Mouse (Mus musculus) megakaryocyte, embryonic 14.5 days (primary cell): ENCODE measurements around the gene L3mbtl4. TPM values are rescaled to one million over a fixed set of nuclear protein-coding genes. Genes with fewer than 3 reads are reported as not detected.
"Not testable (repeated sequence)": the region's sequence is repeated elsewhere in the genome, so short reads cannot be mapped to it uniquely, and the experiment has no call there.

Experiments used
- H3K27me3 ChIP-seq: replicated peaks from 2 replicates; pipeline ENCODE3; 2012; ENCODE audit warnings: inconsistent platforms
- H3K36me3 ChIP-seq: replicated peaks from 2 replicates; pipeline ENCODE3; 2012; ENCODE audit warnings: low read length, inconsistent platforms, mixed read lengths
- H3K4me1 ChIP-seq: 2 replicates; pipeline ENCODE4 v1.6.1; 2012; ENCODE audit warnings: inconsistent platforms
- H3K4me3 ChIP-seq: replicated peaks from 2 replicates; pipeline ENCODE3; 2012; ENCODE audit warnings: moderate library complexity, mild to moderate bottlenecking, inconsistent platforms
- H3K9me3 ChIP-seq: 2 replicates; pipeline ENCODE4 v1.6.1; 2012; ENCODE audit warnings: inconsistent platforms
- FLI1 ChIP-seq: IDR thresholded peaks from 2 replicates; pipeline ENCODE4 v1.6.1; 2012; ENCODE audit warnings: low read length, inconsistent platforms, mixed read lengths
- GATA1 ChIP-seq: IDR thresholded peaks from 3 replicates; pipeline ENCODE4 v1.6.1; 2012; ENCODE audit warnings: mixed read lengths, low read length, inconsistent platforms, borderline replicate concordance
- polyA plus RNA-seq: library from polyadenylated mRNA; stranded (reverse); fragments of >175 nt; gene quantifications from 2 replicates; pipeline ENCODE4 v1.2.3, GENCODE M21; 2012; ENCODE audit warnings: low replicate concordance; ENCODE audit not compliant: insufficient read depth

Gene L3mbtl4
- polyA plus RNA-seq, 1 experiment: not detected

DNA sequence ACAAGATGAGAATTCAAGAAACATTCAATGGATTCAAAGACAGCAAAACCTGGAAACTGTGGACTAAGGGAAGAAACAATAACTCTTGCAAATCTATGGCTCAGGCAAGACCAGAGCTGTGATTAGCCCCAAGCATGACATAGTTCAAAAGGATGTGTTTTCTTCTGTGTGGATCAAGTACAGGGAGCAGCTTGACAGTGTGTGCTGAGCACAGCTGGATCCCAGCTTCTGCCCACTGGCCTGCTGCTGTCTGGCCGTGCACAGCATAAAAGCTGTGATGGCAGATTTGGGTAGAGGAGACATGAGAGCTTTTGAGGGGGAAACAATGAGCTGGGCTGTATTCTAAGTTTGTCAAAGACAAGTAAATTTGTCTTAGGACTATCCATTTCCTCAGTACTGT lies 84.1 kb downstream of the L3mbtl4 start:
- H3K9me3 ChIP-seq: peaks cover 24% of the 10 kb centered on the region
- TF ChIP-seq GATA1 (no peak), FLI1 (no peak)
- H3K36me3 ChIP-seq: no peaks in the 10 kb centered on the region
- H3K4me1 ChIP-seq: no peaks in the 10 kb centered on the region
- H3K4me3 ChIP-seq: no peak overlapping the region
- no peaks in the 10 kb centered on the region for H3K27me3 ChIP-seq

DNA sequence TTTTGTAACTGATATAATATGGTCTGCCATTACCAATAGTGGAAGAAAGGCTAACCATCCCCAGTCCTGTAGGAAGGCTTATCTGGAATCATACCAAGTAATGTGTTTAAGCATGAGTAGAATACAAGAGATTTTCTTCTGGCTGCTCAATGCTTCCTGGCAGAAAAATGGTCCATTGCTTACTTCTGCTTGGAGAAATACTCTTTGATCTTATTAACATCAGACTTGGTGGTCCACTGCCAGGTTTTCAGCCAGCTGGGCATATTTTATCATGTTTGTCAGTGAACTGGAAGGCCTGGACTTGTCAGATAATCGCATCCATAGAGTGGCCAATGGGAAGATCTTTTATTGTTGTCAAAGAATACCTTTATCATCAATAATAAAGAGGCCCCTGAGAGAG lies 97.5 kb downstream of the L3mbtl4 start:
- no peaks in the 10 kb centered on the region for H3K27me3 ChIP-seq
- no peak overlapping the region for H3K4me3 ChIP-seq
- no peaks in the 10 kb centered on the region for H3K36me3 ChIP-seq
- peaks cover 4% of the 10 kb centered on the region; the same call in 1 of the 2 replicates for H3K9me3 ChIP-seq
- no peaks in the 10 kb centered on the region for H3K4me1 ChIP-seq
- no peak for TF ChIP-seq FLI1
- TF ChIP-seq GATA1: no peak

DNA sequence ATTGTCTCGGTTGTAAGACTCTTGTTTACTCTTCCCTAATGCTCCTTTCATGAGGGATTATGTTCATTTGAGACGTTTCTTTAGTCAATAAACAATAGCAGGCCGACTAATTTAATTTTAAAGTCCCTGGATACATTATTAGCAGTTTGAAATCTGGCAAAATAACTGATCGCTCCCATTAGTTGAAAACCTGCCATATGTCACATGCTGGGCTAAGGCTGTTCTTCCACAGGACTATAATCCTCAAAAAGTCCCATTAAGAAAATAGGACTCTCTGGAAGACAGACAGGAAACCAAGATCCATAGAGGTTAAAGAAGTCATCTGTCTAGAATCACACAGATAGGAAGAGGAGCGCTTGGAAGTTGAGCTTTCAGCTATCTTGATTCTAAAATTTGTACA lies 114.9 kb downstream of the L3mbtl4 start:
- H3K9me3 ChIP-seq: peaks cover 30% of the 10 kb centered on the region
- TF ChIP-seq FLI1 (no peak), GATA1 (no peak)
- no peaks in the 10 kb centered on the region for H3K36me3 ChIP-seq
- H3K4me3 ChIP-seq: no peak overlapping the region
- no peaks in the 10 kb centered on the region for H3K27me3 ChIP-seq
- no peaks in the 10 kb centered on the region for H3K4me1 ChIP-seq

DNA sequence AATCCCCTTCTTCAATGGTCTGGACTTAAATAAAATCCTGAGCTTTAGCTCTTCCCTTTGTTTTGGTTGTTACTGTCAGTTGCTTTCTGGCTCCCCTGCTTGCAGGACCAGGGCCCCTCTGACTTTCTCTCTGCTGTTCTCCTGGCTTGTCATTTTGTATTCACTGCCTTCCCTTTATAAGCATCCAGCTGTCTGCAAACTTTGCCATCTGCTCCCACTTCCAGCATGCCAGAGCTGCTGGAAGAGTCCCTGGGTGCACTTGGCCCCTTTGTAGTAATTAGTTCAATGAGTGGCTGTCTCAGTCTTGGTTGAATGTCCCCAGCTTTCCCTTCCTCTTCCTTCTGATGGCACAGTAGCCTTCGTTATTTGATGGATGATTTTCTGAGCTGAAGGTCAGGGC lies 132.4 kb downstream of the L3mbtl4 start:
- H3K4me3 ChIP-seq: no peak overlapping the region
- no peaks in the 10 kb centered on the region for H3K27me3 ChIP-seq
- H3K36me3 ChIP-seq: no peaks in the 10 kb centered on the region
- H3K4me1 ChIP-seq: no peaks in the 10 kb centered on the region
- peaks cover 7% of the 10 kb centered on the region for H3K9me3 ChIP-seq
- TF ChIP-seq FLI1 (no peak), GATA1 (no peak)

GRCm38 (mm10) chr17:68407121-68407520 lies 133.5 kb downstream of the L3mbtl4 start:
- H3K4me1 ChIP-seq, H3K9me3 ChIP-seq, H3K36me3 ChIP-seq, H3K27me3 ChIP-seq, H3K4me3 ChIP-seq: not testable (repeated sequence)

DNA sequence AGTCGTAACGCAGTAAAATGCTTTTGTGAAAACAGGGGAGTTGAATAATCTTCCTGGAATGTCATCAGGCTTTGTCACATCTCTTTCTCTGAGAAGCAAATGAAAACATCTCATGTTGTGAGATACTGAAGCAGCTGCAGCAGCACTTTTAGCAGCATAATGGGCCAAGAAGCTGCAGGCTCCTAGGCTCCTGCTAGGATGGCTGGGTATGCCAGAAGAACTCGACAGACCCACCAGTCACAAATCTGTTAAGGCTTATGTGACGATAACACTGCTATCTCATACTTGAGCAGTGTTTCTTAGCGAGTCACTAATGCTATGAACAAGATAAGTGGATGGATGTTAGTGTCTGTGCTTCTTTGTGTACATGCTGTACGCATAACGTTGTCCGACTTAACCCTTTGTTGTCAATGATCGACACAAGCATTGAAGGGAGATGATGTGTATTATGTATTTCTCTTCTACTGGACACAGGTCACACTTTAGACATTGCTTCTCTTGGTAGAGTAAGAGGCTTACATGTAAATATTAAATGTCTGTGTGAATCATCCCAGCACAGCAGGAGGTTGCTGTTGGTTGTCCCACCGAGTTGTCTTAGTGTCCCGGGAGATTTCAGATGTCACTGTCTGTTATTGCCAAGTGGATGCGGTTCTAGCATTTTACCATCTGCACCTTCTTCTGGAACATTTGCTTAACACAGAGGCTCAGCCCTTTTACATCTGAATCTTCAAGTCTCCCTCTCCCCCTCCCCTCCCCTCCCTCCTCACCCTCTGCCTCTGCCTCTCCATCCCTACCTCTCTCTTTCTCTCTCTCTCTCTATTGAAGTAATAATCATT lies 149.3 kb downstream of the L3mbtl4 start:
- no peak for TF ChIP-seq GATA1
- H3K27me3 ChIP-seq: no peaks in the 10 kb centered on the region
- H3K9me3 ChIP-seq: peaks cover 15% of the 10 kb centered on the region
- H3K36me3 ChIP-seq: no peaks in the 10 kb centered on the region
- H3K4me3 ChIP-seq: no peak overlapping the region
- H3K4me1 ChIP-seq: no peaks in the 10 kb centered on the region

DNA sequence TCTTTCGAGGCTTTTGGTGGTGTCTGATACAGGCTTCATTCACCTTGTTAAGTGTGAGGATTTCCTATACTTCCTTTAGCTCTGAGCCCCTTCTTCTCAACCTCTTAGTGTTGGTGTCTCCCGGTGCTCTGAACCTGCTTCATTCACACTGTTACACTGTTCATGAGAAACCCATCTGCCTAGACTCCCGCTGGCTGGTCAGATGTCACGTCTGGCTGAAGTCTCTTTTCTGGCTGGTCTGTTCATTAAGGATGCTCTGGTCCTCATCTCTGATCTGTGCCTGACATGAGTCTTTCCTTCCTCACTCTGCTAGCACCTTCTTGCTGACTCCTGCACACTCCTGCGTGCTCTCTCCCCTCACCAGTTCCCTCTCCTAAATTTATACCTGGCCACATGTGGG lies 160.0 kb downstream of the L3mbtl4 start:
- Histone ChIP-seq H3K9me3 (peaks cover 19% of the 10 kb centered on the region), H3K36me3 (no peaks in the 10 kb centered on the region), H3K4me3 (no peak overlapping the region), H3K27me3 (no peaks in the 10 kb centered on the region), H3K4me1 (no peaks in the 10 kb centered on the region)
- no peak for TF ChIP-seq GATA1
- no peak for TF ChIP-seq FLI1

DNA sequence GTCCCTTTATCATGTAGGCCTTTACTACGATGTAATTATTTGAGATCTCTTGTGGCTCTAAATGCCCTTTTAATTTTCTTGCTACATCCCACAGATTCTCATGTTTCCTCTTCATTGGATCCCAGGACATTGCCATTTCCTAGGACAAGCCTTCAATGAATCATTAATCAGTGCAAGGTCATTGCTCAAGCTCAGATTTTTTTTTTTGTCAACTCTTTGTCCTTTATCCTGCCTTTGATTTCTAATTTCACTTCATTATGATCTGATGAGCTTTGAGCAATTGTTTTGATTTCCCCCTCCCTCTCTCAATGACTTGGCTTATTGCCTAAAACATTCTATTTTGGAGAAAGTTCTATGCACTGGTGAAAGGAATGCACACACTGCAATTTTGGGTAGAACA lies 177.3 kb downstream of the L3mbtl4 start:
- Histone ChIP-seq H3K36me3 (no peaks in the 10 kb centered on the region), H3K4me3 (no peak overlapping the region), H3K4me1 (no peaks in the 10 kb centered on the region), H3K9me3 (peaks cover 19% of the 10 kb centered on the region; the same call in 1 of the 2 replicates), H3K27me3 (no peaks in the 10 kb centered on the region)
- TF ChIP-seq FLI1 (no peak), GATA1 (no peak)

DNA sequence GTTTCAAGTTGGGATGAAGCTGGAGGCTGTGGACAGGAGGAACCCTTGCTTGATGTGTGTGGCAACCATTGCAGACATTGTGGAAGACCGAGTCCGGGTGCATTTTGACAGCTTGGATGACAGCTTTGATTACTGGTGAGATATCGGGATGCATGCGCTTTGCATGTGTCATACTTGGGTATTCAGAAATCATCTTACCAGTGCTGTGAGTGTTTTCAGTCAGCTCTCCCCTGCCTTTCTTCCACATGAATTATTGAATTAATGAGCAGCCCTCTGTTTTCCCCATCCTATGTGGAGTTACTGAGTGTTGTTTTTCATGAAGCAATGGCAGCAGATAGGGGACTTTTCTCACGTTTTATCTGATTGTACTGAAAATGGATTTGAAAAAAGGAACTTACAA lies 187.9 kb downstream of the L3mbtl4 start:
- TF ChIP-seq GATA1: no peak
- TF ChIP-seq FLI1: no peak
- H3K27me3 ChIP-seq: no peaks in the 10 kb centered on the region
- no peaks in the 10 kb centered on the region for H3K4me1 ChIP-seq
- no peaks in the 10 kb centered on the region for H3K36me3 ChIP-seq
- H3K9me3 ChIP-seq: peaks cover 20% of the 10 kb centered on the region
- no peak overlapping the region for H3K4me3 ChIP-seq

- Histone ChIP-seq H3K36me3 (no peaks in the 10 kb centered on the region), H3K4me3 (no peak overlapping the region), H3K27me3 (no peaks in the 10 kb centered on the region), H3K4me1 (no peaks in the 10 kb centered on the region), H3K9me3 (peaks cover 9% of the 10 kb centered on the region; the same call in 1 of the 2 replicates)
- TF ChIP-seq FLI1 (no peak), GATA1 (no peak)
Observed at GRCm38 (mm10) chr17:68467311-68467710, 193.7 kb downstream of the L3mbtl4 start.

DNA sequence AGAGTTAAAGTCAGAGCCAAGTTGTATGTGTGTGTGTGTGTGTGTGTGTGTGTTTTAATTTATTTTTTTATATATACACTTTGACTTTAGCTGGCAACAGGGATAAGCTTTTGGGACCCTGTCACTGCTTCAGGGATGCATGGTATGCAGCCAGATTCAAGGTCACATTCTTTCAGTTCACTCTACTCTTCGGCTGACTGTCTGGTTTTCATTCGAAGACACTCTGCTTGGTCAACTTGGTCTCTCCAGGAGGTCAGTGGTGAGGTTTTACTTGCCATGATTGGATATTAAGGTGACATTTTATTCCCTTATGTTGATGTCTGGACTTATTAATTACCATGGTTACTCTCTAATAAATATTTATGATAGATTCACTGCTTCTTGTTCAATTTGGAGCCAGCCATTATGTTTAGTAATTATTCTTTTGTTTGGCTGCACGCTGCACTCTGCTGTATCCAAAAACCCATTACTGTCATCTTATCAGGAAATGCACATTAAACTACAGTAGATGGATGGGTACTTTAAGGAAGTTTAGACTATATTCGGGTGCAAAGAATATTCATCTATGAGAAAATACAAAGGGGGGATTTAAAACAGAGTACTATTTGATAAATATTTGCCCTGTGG lies 216.6 kb downstream of the L3mbtl4 start:
- Histone ChIP-seq H3K36me3 (no peaks in the 10 kb centered on the region), H3K4me1 (no peaks in the 10 kb centered on the region), H3K27me3 (no peaks in the 10 kb centered on the region), H3K9me3 (peaks cover 19% of the 10 kb centered on the region), H3K4me3 (no peak overlapping the region)
- TF ChIP-seq GATA1 (no peak), FLI1 (no peak)
